Comparison of ENCODE assay signal across 8 mouse cellular contexts in the genomic region with DNA sequence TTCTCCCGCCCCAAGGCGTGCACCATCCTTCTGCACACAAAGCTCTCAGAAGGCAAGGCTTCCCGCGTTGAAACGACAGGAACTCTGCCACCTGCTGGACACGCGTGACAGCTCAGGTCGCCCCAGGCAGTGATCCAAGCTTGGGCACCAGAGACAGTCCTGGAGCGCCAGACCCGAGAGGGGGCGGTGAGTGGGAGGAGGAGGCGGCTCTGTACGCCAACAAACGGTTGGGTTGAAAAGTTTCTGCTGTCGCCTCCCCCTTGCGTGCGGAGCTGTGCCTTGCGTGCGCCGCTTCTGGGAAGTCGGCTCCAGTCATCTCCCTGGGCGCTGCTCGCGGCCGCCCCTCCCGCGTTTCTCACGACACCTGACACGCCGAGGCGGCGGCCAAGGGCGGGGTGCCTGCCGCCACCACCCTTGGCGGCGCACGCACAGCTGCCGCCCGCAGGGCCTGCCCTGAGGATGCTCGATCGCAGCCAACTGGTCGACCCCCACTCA. TPM values are rescaled to one million over a fixed set of nuclear protein-coding genes. Genes with fewer than 3 reads are reported as not detected.
A peak's percentile ranks its signal among the peaks of the same experiment; 100 is the strongest.
DNase-seq lines count a peak whose midpoint lies in the region; ATAC-seq lines count a peak whose summit lies in the region.

No protein-coding gene starts in this region.

- peak; percentile 92 for DNase-seq in adrenal gland, adult 2 months
- DNase-seq in embryo, embryonic 11.5 days (ENCODE audit: low read depth, low spot score) = peak; percentile 88
- DNase-seq in heart, adult 11 months = peak; percentile 98
- peak; percentile 84 for DNase-seq in kidney, adult 11 months
- DNase-seq in left cerebral cortex, postnatal 4 days = peak; percentile 88
- peak; percentile 61 for DNase-seq in skeletal muscle tissue, adult 2 months (ENCODE audit: low read depth, low spot score)

- peak; percentile 91 for ATAC-seq in midbrain, embryonic 12.5 days (ENCODE audit: low FRiP score, low read depth)
- ATAC-seq in erythroid progenitor cell, adult 5-6 weeks (replicated peaks; ENCODE audit: low FRiP score, poor library complexity, severe bottlenecking) = no peak

- H3K4me3 ChIP-seq in midbrain, embryonic 12.5 days = peak overlapping the region; percentile 48

- H3K4me2 ChIP-seq in midbrain, embryonic 12.5 days (replicated peaks) = peak overlapping the region; percentile 85

- H3K27me3 ChIP-seq in midbrain, embryonic 12.5 days = peaks cover 58% of the 10 kb centered on the region

- under 1% methylated on average over 37 of the region's 42 CpGs for WGBS in midbrain, embryonic 12.5 days

- no peak overlapping the region for H3K27ac ChIP-seq in midbrain, embryonic 12.5 days (replicated peaks)

- intact Hi-C loops in left cerebral cortex, postnatal 4 days (cut with DNase I) = no loop called here

- peak overlapping the region; percentile 52 for H3K9ac ChIP-seq in midbrain, embryonic 12.5 days (replicated peaks)

- H3K4me1 ChIP-seq in midbrain, embryonic 12.5 days = peaks cover 23% of the 10 kb centered on the region

- H3K9me3 ChIP-seq in midbrain, embryonic 12.5 days = no peaks in the 10 kb centered on the region

- H3K36me3 ChIP-seq in midbrain, embryonic 12.5 days = no peaks in the 10 kb centered on the region

RNA-seq across cellular contexts. Expression of a gene that starts 0.8 kb away (rescaled TPM):
- 10 to 100 TPM; 29.6 to 46.6 TPM for total RNA-seq in adrenal gland, adult 2 months (2021)
- polyA plus RNA-seq in adrenal gland, adult 2 months (2012; rRNA removed) = 34.6 and 43.2 TPM in 2 replicates
- 1 to 10 TPM; 5.9 to 8.0 TPM for total RNA-seq in left cerebral cortex, postnatal 4 days (2021)
- 4.5 and 5.3 TPM in 2 replicates for polyA plus RNA-seq in midbrain, embryonic 12.5 days (2016; fragmentation: Nextera tagmentation; extraction: Ambion mirVana)
- 1.1 and 3.8 TPM in 2 replicates for total RNA-seq in erythroid progenitor cell, adult 5-6 weeks (2015; ENCODE audit: low replicate concordance)
- 0.13 and 1.2 TPM in 2 replicates for total RNA-seq in erythroid progenitor cell, adult 5-6 weeks (2017; ENCODE audit: low replicate concordance)
